Mouse (Mus musculus) gastrocnemius, adult 18-20 months (tissue): ENCODE measurements around the gene Prkd2. TPM values are rescaled to one million over a fixed set of nuclear protein-coding genes. Genes with fewer than 3 reads are reported as not detected.

ENCODE experiments used
- DNase-seq: peaks from one replicate; pipeline ENCODE4 v3.0.0; 2021; ENCODE audit warnings: low spot score
- total RNA-seq, 2 experiments: library from RNA; stranded (reverse); gene quantifications; 2 replicates each; pipeline ENCODE4 v1.2.3; 2021

Gene Prkd2
- total RNA-seq, 2 experiments from 2014 or later: 4.9 to 5.9 TPM

GRCm38 (mm10) chr7:16916342-16917265 is 73.9 kb downstream of the Prkd2 start:
- no peak for DNase-seq

DNA sequence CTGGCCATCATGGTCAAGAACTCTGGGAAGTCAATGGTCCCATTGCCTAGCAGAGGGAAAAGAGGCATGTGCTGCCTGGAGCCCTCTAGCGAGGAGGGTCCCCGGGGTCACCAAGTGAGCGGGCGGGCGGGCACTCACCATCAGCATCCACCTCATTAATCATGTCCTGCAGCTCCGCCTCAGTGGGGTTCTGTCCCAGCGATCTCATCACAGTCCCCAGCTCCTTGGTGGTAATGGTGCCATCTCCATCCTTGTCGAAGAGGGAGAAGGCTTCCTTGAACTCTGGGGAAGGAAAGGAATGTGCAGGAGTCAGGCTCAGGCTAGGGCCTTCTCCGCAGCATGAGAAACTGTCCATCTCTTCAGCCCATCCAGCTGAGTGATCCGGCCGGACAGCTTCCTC is 74.7 kb downstream of the Prkd2 start:
- DNase-seq: no peak

DNA sequence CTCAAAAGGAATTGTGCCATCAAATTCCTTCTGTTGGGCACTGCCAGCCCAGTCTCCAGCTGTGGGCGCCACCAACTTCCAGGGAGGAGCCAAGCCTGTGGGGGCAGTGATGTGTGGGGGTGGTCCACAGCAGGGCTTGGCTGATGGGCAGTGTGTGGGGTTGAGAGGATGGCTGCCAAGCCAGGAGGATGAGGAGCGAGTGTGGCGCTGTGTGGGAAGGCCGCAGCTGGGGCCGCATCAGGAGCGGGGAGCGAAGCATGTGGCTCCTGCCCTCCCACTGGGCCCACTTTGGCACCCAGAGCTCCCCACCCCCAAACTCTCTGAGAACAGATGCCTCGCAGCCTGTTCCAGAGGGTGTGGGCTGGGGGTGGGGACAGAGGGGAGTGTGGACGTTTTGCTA is 75.3 kb downstream of the Prkd2 start:
- DNase-seq: no peak

- no peak for DNase-seq
These were observed 76.0 kb downstream of the Prkd2 start for GRCm38 (mm10) chr7:16918670-16919069.

- no peak for DNase-seq
These were observed 76.9 kb downstream of the Prkd2 start for GRCm38 (mm10) chr7:16919395-16920149.

Other genes with a start within 250 kb of the Prkd2 start
- gene Arhgap35, start 227.9 kb upstream of the Prkd2 start, total RNA-seq: 10 to 100 TPM; 17.4 to 24.4 TPM
- gene Ceacam15, start 167.2 kb upstream of the Prkd2 start, total RNA-seq: not detected
- gene Ceacam9, start 121.0 kb upstream of the Prkd2 start, total RNA-seq: not detected
- 10 to 100 TPM; 44.5 to 46.8 TPM for gene Ap2s1, start 104.5 kb upstream of the Prkd2 start, total RNA-seq
- gene Slc1a5, start 61.6 kb upstream of the Prkd2 start, total RNA-seq: 10 to 100 TPM; 14.0 to 14.3 TPM
- 10 to 100 TPM in 1 of 2 experiments, 1 to 10 TPM in 1; 9.8 to 13.6 TPM for gene Strn4, start 27.0 kb upstream of the Prkd2 start, total RNA-seq
- 10 to 100 TPM; 51.7 to 58.0 TPM for gene Fkrp, start 26.2 kb upstream of the Prkd2 start, total RNA-seq
- gene Dact3, start 32.4 kb downstream of the Prkd2 start, total RNA-seq: 1 to 10 TPM in 1 of 2 experiments, under 1 TPM in 1; 0.89 to 1.6 TPM
- under 1 TPM; 0.37 to 0.71 TPM for gene Gng8, start 48.9 kb downstream of the Prkd2 start, total RNA-seq
- 1 to 10 TPM in 1 of 2 experiments, under 1 TPM in 1; 0.39 to 2.2 TPM for gene Ptgir, start 63.6 kb downstream of the Prkd2 start, total RNA-seq
- gene Calm3, start 81.2 kb downstream of the Prkd2 start, total RNA-seq: 100 to 1,000 TPM; 334 to 349 TPM
- gene Pnmal2, start 101.8 kb downstream of the Prkd2 start, total RNA-seq: under 1 TPM; 0.50 to 0.64 TPM
- not detected for gene Pnmal1, start 116.8 kb downstream of the Prkd2 start, total RNA-seq
- gene Gm42372, start 140.2 kb downstream of the Prkd2 start, total RNA-seq: not detected
- gene Ccdc8, start 149.8 kb downstream of the Prkd2 start, total RNA-seq: under 1 TPM; 0.94 to 0.97 TPM
- gene Ppp5c, start 185.0 kb downstream of the Prkd2 start, total RNA-seq: 10 to 100 TPM; 62.4 to 63.0 TPM
- 1 to 10 TPM in 1 of 2 experiments, under 1 TPM in 1; 0.64 to 1.6 TPM for gene Hif3a, start 219.5 kb downstream of the Prkd2 start, total RNA-seq
- gene Psg16, start 231.1 kb downstream of the Prkd2 start, total RNA-seq: under 1 TPM in 1 of 2 experiments, not detected in 1; 0.17 TPM